Mouse (Mus musculus): ENCODE measurements around the gene Serinc1.
"Not testable (repeated sequence)": the region's sequence is repeated elsewhere in the genome, so short reads cannot be mapped to it uniquely, and the experiment has no call there.

Serinc1 gene

GRCm38 (mm10) chr10:57532218-57533101 is at the start of gene Serinc1:
Serinc1 (minus strand) TSS chr10:57532530.
- peak; percentile 88 for DNase-seq (ENCODE audit: low read depth)

GRCm38 (mm10) chr10:57576721-57577120 is 44.4 kb upstream of the Serinc1 start:
- DNase-seq (ENCODE audit: low read depth) = no peak

DNA sequence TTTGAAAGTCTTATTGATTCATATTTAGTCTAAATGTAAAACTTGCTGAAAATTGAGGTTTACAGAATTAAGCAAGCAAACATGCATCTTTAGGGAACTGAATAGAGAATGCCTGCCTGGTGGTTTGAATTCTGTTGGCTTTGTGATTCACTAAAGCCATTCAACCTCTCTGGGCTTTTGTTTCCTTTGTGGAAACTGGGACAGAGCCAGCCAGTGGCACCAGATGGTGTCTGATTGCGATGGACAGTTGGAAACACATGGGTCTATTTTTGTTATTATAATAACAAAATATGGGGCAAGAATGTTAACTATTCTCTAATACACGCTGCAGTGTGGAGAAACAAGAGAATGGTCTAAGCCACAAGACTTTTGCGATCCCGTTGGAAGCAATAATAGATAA is 39.8 kb upstream of the Serinc1 start:
- DNase-seq (ENCODE audit: low read depth) = no peak

DNA sequence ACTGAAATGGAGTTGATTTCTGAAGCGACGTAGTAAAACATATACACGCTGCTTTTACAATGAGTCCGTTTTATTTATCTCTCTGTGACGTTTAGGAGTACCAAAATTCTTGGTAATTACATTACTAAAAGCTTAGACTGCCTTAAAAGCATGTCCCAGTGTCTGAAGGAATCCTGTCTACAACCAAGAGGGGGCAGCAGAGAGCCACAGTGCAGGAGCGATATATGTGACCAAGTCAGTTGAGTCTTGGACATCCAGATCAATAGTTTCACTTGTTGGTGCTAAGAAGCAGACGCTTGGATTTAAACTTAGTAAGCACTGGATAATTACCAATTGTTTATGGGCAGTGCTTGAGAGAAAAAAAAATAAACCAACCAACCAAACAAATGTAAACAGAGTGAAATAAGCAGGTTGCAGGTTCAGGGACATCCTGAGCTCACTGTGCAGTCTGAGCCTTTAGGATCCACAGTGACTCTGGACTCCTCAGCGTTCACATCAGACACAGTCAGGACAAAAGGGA is 38.9 kb upstream of the Serinc1 start:
- peak; percentile 72 for DNase-seq (ENCODE audit: low read depth)

DNA sequence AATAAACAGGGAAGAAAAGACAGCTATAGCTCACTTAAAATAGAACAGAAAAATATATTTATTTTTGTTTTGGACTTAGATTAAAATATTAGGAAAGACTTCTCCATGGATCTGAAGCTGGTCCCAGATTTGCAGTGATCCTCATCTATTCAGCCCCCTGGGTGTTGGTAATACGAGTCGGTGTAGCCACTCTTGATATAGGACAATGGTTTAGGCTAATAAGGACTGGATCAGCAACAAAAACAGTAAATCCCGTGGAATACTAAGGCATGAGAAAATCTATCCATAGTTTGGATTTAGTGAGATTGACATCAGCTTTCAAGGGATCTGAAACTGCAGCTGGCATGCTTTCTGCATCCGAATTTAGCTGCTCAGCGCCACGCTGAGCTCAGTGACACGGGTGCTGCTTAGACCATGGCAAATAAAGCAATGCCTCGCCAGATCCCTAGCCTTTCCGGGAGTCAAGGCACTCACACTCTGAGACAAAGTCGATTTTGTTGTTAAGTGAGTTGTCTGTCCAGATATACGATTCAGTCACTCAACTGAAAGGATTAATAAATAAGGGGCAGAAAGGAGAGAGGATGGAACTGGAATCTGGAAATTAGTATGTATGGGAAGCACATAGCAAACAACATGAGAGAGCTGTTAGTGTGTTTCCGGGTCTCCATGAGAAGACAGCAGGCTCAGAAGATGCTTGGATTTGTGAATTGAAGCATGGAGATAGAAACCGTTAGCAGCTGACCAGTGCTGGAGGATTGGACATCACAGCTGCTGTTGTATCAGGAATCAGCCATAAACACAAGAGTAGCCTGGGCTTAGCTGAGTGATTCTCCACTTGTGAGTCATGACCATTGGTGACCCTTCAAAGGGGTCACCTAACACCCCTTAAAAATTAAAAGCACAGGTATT is 36.9 kb upstream of the Serinc1 start:
- DNase-seq (ENCODE audit: low read depth) = no peak

GRCm38 (mm10) chr10:57566221-57566620 is 33.9 kb upstream of the Serinc1 start:
- no peak for DNase-seq (ENCODE audit: low read depth)

DNA sequence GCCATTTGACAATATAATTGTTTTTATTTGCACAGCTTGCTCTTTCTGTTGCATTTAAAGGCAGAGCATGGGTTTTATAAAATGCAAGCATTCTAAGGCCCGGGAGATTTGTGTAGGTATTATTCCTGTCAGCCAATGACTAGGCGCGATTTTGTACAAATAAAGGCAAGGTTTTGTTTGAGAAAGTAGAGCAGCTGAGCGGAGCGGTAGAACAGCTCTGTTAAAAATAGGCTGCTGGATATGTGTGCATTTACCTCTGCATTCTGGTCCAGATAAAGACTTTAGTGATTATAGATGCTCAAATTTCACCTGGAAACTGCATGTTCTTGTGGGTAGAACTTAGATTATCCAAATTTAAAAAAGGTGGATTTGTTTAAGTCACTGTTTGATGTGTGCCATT is 25.3 kb upstream of the Serinc1 start:
- no peak for DNase-seq (ENCODE audit: low read depth)

- no peak for DNase-seq (ENCODE audit: low read depth)
Measured at GRCm38 (mm10) chr10:57553719-57554118, 21.4 kb upstream of the Serinc1 start.

DNA sequence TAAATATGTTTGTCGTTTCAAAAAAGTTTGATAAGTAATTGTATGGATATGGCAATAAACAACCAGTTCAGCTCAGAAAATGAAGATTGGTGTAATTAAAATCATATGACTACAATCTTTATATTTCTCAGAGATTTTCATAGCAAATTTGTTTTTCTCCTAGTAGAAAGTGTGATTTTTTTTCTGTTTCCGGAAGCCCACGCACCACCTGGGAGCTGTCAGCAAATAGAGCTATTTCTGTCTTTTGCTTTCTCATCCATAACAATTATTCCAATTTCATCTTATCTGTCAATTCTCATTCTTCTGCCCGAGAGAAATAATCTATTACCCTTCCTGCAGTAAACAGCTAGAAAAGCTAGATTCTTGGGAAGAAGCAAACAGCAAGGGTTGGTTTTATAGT is 17.3 kb upstream of the Serinc1 start:
- DNase-seq (ENCODE audit: low read depth) = no peak

GRCm38 (mm10) chr10:57543890-57544289 is 11.6 kb upstream of the Serinc1 start:
- not testable (repeated sequence) for DNase-seq (ENCODE audit: low read depth)

GRCm38 (mm10) chr10:57531616-57532217 is 613 bp downstream of the Serinc1 start:
- DNase-seq (ENCODE audit: low read depth) = no peak

- DNase-seq (ENCODE audit: low read depth) = no peak
Measured at GRCm38 (mm10) chr10:57531076-57531475, 1.3 kb downstream of the Serinc1 start.

DNA sequence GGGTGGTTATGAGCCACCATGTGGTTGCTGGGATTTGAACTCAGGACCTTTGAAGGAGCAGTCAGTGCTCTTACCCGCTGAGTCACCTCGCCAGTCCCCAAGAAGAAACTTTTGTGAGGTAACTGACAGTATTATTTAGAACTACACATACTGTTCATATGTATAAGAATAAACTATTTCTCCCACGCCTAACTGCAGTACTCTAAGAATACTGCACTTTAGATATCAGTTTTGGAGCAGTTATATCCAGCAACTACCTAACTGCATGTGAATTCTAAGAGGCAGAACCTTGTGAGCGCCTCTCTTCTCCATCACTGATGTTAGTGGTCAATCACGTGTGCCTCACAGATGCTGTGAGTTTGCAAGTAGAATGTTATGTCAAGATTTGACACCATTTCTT is 5.9 kb downstream of the Serinc1 start:
- no peak for DNase-seq (ENCODE audit: low read depth)

DNA sequence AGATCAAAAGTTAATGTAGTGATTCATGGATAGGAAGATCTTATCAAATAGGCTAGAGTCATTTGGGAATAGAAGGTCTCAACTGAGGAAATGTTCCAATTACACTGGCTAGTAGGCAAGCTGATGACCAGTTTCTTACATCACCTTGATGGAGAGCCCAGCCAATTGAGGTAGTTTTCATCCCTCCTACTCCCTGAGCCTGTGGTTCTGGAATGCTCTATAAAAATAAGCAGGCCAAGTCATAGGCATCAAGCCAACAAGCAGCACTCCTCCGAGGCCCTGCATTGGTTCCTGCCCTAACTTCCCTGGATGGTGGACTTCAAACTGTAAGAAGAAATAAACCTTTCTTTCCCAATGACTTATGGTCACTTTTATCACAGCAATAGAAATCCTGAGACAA is 17.1 kb downstream of the Serinc1 start:
- DNase-seq (ENCODE audit: low read depth) = no peak

DNA sequence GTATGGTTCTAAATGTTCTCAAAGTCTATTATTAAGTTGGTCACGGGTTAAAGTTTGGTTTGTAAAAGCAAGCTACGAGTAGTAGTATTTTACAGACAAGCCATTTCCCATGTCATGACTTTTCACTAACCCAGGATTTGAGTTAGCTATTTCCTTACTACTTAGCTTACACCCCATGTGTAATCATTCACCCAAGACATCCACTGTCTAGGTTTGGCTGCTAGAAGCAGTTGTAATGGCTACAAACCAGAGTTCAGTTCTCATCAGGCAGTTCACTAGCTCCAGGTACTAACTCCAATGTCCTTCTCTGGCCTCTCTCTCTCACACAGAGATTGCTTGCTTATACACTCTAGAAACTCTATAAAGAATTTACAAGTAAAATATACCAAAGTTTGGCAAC is 17.7 kb downstream of the Serinc1 start:
- no peak for DNase-seq (ENCODE audit: low read depth)

DNA sequence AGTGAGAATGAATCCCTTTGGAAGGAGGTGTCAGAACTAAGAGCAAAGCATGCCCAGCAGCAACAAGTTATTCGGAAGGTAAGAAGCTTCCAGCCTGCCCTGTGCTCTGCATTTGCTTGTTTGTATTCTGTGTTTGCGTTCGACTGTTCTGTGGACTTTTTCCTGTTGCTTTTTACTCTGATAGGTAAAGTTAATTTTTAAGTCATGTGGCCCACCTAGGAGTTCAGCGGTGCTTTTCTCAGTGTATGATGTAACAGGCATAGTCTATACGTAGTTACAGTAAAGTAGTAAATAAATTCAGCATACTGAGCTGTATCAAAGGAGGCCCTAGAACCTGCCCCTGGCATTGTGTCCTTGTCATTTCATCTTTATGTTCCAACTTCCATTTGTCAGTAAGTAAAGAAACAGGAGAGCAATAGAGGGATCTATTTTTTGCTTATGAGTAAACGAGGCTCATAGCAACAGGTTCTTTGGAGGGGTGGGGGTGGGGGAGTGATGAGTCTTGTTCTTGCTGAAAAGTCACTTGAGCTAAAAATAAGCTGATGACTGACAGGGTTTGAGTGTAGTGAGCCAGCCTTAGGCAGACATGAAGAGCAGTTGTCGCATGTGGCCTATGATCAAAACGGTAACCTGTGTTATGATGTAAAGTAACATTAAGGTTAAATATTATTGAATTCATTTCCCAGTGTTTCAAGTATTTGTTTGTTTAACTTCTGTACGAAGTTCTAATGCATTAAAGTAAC is 32.7 kb downstream of the Serinc1 start:
- no peak for DNase-seq (ENCODE audit: low read depth)

DNA sequence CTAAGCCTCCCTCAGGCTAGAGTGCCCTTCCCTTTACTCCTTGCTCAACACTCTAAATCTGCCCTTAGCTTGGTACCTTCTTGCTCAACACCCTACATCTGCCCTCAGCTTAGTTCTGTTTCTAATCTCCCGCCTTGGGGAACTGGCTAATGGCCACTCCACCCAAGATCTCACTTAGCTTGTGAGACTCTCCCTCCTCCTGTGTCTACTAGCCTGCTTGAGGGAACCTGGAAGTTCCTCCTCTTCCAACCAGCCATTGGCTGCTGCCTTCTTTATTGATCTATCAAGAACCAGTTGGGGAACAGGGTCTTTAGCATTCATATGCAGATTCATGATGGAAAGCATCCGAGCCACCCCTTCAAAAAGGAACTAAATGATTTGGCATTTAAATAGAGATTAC is 40.3 kb downstream of the Serinc1 start:
- DNase-seq (ENCODE audit: low read depth) = no peak

- no peak for DNase-seq (ENCODE audit: low read depth)
Measured at GRCm38 (mm10) chr10:57488591-57488990, 43.7 kb downstream of the Serinc1 start.

DNA sequence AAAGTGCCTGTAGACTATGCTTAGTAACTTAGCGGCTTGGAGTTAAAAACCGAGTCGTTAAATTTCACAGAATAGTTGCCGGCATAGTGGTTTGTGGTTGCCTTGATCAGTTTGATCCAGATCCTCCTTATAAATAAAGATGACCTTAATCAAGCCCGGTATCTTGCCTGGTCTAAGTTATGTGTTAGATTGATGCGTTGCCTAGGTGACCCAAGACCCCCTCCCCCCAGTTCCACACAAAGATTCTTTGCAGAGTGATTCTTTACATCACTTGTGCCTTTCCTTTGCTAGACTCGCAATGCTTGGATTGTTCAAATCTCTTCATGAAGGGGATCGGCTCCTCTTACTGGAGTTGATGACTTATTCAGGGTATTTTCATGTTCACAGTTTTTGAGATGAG is 45.1 kb downstream of the Serinc1 start:
- DNase-seq (ENCODE audit: low read depth) = no peak

DNA sequence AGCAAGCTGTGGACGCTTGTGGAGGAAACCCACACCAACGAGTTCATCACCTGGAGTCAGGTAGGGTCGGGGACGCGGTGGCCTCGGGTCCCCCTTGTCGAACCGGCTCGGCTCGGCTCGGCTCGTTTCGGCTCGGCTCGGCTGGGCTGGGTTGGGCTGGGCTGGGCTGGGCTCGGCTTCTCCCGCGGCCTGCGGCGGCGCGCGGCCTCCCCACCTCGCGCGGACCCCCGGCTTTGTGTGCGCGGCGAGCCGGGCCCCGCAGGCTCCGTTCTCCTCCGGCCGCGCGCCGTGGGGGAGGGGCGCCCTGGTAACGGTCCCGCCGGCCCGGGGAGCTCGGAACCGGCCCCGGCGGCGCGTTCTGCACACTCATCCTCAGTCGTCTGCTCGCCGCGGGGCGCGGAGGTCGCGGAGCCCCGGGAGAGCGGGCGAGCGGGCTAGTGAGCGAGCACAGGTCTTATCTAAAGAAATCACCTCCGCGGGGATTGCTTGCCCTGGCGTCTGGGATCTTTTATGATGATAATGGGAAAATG is 45.7 kb downstream of the Serinc1 start:
- DNase-seq (ENCODE audit: low read depth) = no peak

DNA sequence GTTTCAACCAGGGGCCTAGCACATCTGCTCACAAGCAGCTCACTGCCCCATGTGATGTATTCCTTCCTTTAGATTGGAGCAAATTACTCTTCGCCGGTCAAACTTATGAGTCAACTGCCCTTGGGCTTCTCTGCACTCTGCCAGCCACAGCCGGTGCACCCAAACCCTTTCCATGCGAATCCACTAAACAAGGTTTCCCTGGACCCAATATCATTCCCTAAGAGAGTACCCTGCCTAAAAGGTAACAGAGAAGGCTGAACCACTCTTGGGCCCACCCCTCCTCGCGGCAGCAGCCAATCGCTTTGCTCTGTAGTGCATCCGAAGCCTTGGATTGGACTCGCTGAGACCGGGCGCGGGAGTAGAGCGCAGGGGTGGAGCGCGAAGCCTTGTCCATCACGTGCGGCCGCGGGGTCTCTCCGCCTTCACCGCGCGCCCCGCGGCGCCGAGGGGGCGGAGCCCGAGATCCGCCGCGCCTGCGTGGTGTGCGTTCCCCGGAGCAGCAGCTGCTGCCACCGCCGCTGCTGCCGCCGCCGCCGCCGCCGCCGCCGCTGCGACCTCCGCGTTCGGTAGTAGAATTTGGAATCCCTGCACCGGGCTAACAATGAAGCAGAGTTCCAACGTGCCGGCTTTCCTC is 46.3 kb downstream of the Serinc1 start, which contains the start of gene Hsf2:
Gene Hsf2, plus strand, starts transcription at position 478 of the 634 bp plus-strand sequence.
- DNase-seq (ENCODE audit: low read depth) = peak; percentile 77

All from c-Kit-positive CD71-negative TER-119-negative erythroid progenitor cells, embryonic 14.5 days (primary cell).